In the genomic region with DNA sequence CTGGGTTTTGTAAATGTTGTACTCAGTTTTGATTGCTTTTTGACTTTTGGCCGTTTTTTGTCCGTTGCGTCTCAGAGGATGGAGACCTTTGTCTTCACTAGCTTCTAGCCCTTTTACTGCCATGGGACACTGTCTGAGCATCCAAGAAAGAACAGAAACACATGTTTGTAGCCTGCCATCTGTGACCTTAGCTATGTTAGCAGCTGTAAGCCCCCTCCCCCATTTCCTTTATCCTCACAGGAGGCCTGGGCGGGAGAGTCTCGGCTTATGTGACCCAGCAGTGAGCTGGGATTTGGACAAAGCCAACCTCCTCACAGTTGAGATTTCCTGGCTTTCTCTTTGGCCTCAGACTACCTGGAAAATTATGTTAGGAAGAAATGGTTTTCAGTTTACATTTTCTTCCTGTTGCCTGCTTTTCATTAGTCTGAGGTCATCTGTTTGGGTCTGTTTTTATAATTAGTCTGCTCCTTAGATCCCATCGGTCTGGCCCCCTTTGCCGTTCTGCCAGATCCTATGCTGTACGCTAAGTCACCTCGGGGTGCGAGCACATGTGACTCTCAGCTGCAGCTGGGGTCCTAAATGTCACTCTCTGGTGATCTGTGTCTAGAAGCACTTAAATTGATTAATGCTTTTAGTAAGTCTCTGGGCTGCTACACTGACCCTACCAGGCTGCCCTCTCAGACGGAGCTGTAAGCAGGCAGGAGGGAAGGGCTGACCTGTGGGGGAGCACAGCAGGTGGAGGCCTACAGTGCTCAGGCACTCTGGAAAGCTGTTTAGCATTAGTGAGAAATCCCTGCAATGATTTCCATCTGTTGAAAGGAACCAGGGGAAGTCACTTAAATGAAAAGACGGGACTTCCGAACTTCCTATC, we compare ENCODE assay signal across 10 mouse cellular contexts.
DNase-seq lines count a peak whose midpoint lies in the region; ATAC-seq lines count a peak whose summit lies in the region.
"Had no signal": no experiment of that assay in that cellular context is flagged by ENCODE, and none has a peak within 500 bp of the region (broad histone marks: within the 10 kb centered on the region; RNA-seq: fewer than 3 reads in every experiment).

No protein-coding gene starts in this region.

- no peak for DNase-seq in heart, adult 9 months (ENCODE audit: low spot score in 2 of 2)
- peak; percentile 69 for DNase-seq in neural tube, embryonic 10.5 days (ENCODE audit: extremely low spot score, low spot score)
- DNase-seq in hindbrain, embryonic 14.5 days (ENCODE audit: low spot score) = no peak
- DNase-seq in yolk sac, embryonic 10.5 days (ENCODE audit: low spot score) = peak; percentile 28
- no peak for DNase-seq in testis, postnatal 14 days (ENCODE audit: low spot score)
- DNase-seq in left cerebral cortex, postnatal 14 days (ENCODE audit: low spot score in 2 of 2) = no peak
- DNase-seq: right cerebral cortex, postnatal 14 days had no signal

- H3K36me3 ChIP-seq in heart, embryonic 13.5 days = peaks cover 76% of the 10 kb centered on the region
- peaks cover 14% of the 10 kb centered on the region; the same call in 1 of the 2 replicates for H3K36me3 ChIP-seq in neural tube, embryonic 15.5 days
- 0 out of 2 replicates have a peak, but pooled peaks cover 16% of the 10 kb centered on the region for H3K36me3 ChIP-seq in hindbrain, embryonic 14.5 days (replicated peaks; ENCODE audit: control insufficient read depth, insufficient read depth)

- H3K4me3 ChIP-seq in heart, embryonic 13.5 days = no peak overlapping the region
- no peak overlapping the region for H3K4me3 ChIP-seq in neural tube, embryonic 15.5 days (replicated peaks)
- H3K4me3 ChIP-seq in hindbrain, embryonic 14.5 days (replicated peaks; ENCODE audit: low read length) = no peak overlapping the region

- no peak overlapping the region for H3K9ac ChIP-seq in heart, embryonic 13.5 days
- H3K9ac ChIP-seq in neural tube, embryonic 15.5 days (replicated peaks) = no peak overlapping the region
- H3K9ac ChIP-seq in hindbrain, embryonic 14.5 days = no peak overlapping the region

- H3K27me3 ChIP-seq in heart, embryonic 13.5 days (replicated peaks) = no peaks in the 10 kb centered on the region
- no peaks in the 10 kb centered on the region for H3K27me3 ChIP-seq in neural tube, embryonic 15.5 days (replicated peaks)
- H3K27me3 ChIP-seq in hindbrain, embryonic 14.5 days (ENCODE audit: control insufficient read depth, insufficient read depth, low read length) = no peaks in the 10 kb centered on the region

- H3K9me3 ChIP-seq in heart, embryonic 13.5 days = no peaks in the 10 kb centered on the region
- no peaks in the 10 kb centered on the region for H3K9me3 ChIP-seq in neural tube, embryonic 15.5 days (replicated peaks)
- H3K9me3 ChIP-seq in hindbrain, embryonic 14.5 days (ENCODE audit: control insufficient read depth, low read length) = no peaks in the 10 kb centered on the region

- no peak for ATAC-seq in heart, embryonic 13.5 days (ENCODE audit: extremely low read depth, insufficient number of reproducible peaks, low FRiP score, low TSS enrichment)
- ATAC-seq in neural tube, embryonic 15.5 days (ENCODE audit: low FRiP score) = no peak
- ATAC-seq in hindbrain, embryonic 14.5 days (ENCODE audit: low FRiP score) = no peak
- ATAC-seq: CD4-positive, CD25-positive, alpha-beta regulatory T cell, adult 4 months had no signal

- intact Hi-C loops in left cerebral cortex, postnatal 14 days (cut with DNase I) = no loop called here

- 74% methylated on average over 13 of the region's 13 CpGs for WGBS in heart, embryonic 13.5 days
- WGBS in neural tube, embryonic 15.5 days = 33% methylated on average over 13 of the region's 13 CpGs
- WGBS in hindbrain, embryonic 14.5 days = 32% methylated on average over 13 of the region's 13 CpGs

- H3K27ac ChIP-seq in heart, embryonic 13.5 days (replicated peaks) = peak overlapping the region; percentile 87
- H3K27ac ChIP-seq in neural tube, embryonic 15.5 days (replicated peaks) = no peak overlapping the region; the same call in 1 of the 2 replicates
- H3K27ac ChIP-seq in hindbrain, embryonic 14.5 days = 0 out of 2 replicates have a peak overlapping the region, but pooled peaks have one; percentile 34

- H3K4me1 ChIP-seq in heart, embryonic 13.5 days = peaks cover 54% of the 10 kb centered on the region
- peaks cover 20% of the 10 kb centered on the region for H3K4me1 ChIP-seq in neural tube, embryonic 15.5 days
- H3K4me1 ChIP-seq in hindbrain, embryonic 14.5 days (replicated peaks; ENCODE audit: control insufficient read depth, insufficient read depth, low read length) = peaks cover 19% of the 10 kb centered on the region; the same call in 1 of the 2 replicates

- no peak overlapping the region for H3K4me2 ChIP-seq in heart, embryonic 13.5 days
- no peak overlapping the region for H3K4me2 ChIP-seq in neural tube, embryonic 15.5 days
- no peak overlapping the region for H3K4me2 ChIP-seq in hindbrain, embryonic 14.5 days (replicated peaks)

Comparison
In these comparisons a context has a peak if more than half of its experiments do, and no peak if none do; other contexts are left out.
1. DNase-seq: peak in neural tube, embryonic 10.5 days (single experiment) and yolk sac, embryonic 10.5 days (single experiment); none in heart, adult 9 months (0 of 2), hindbrain, embryonic 14.5 days (single experiment), testis, postnatal 14 days (single experiment) and left cerebral cortex, postnatal 14 days (0 of 2).